Mouse (Mus musculus) Patski (cell line): Measurements from ENCODE around the gene Slc6a1. TPM values are rescaled to one million over a fixed set of nuclear protein-coding genes. Genes with fewer than 3 reads are reported as not detected.

Experiments
- ATAC-seq: fragments of 100-300 bp; one replicate; pipeline ENCODE4 v1.8.0; 2021
- CTCF ChIA-PET: fragments of 350-600 bp; sonication (Branson Sonifier 250); formaldehyde crosslinking; loops from one replicate; lab custom pipeline; 2022; ENCODE audit warnings: inconsistent platforms; lab: Charles Lee
- POLR2A ChIA-PET: fragments of 350-600 bp; sonication (Branson Sonifier 250); formaldehyde crosslinking; loops from one replicate; lab custom pipeline; 2022; ENCODE audit warnings: antibody characterized with exemption, inconsistent platforms; lab: Charles Lee
- DNase-seq: peaks from one replicate; pipeline ENCODE4 v3.0.0-alpha.2; 2011; ENCODE audit warnings: low read depth, low spot score
- H3K27me3 ChIP-seq: fragments of 371-371 bp; one replicate; pipeline ENCODE4 v1.5.1; 2021
- CTCF ChIP-seq: fragments of 100-300 bp; IDR thresholded peaks from one replicate; pipeline ENCODE4 v1.5.1; 2021
- in situ Hi-C: fragments of 300-500 bp; cut with MboI; formaldehyde crosslinking; loops from 3 replicates; pipeline ENCODE4 v1.11.1; 2018; ENCODE audit warnings: low pct_unique_long_range_greater_than_20kb, mixed read lengths
- polyA plus RNA-seq: library from polyadenylated mRNA; unstranded; gene quantifications from one replicate; pipeline ENCODE4 v1.2.3, GENCODE M21; 2021

Gene Slc6a1
- polyA plus RNA-seq, 1 experiment from 2014 or later = not detected

GRCm38 (mm10) chr6:114290184-114290583 lies 7.7 kb downstream of the Slc6a1 start:
- in situ Hi-C loops = no loop called here
- ATAC-seq (no peak), DNase-seq (no peak)
- H3K27me3 ChIP-seq = peaks cover 11% of the 10 kb centered on the region
- TF ChIP-seq CTCF = no peak
- ChIA-PET POLR2A (no interaction called here), CTCF (no interaction called here)

DNA sequence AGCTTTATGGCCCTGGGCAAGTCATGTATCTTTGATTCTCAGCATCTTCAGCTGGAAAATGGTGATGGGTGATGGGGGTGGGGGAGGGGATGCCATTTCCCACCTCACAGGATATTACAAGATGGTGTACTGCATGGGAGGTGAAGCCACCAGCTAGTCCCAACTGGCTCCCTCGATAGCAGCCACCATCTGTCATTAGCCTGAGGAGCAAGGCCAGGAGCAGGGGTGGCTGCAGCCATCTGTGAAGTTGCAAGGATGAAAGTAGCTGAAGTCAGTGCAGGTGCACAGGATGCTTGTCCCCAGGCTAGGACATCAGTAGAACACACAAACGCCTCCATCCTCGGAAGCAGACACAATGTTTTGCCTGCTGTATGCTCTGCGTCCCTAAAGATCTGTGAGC lies 8.5 kb downstream of the Slc6a1 start:
- ATAC-seq (no peak), DNase-seq (no peak)
- in situ Hi-C loops = no loop called here
- POLR2A ChIA-PET = no interaction called here
- CTCF ChIA-PET = no interaction called here
- TF ChIP-seq CTCF = no peak
- H3K27me3 ChIP-seq = peaks cover 11% of the 10 kb centered on the region

GRCm38 (mm10) chr6:114291396-114291795 lies 9.0 kb downstream of the Slc6a1 start:
- ChIA-PET POLR2A (no interaction called here), CTCF (no interaction called here)
- no peak for TF ChIP-seq CTCF
- peaks cover 12% of the 10 kb centered on the region for H3K27me3 ChIP-seq
- in situ Hi-C loops = no loop called here
- ATAC-seq (no peak), DNase-seq (no peak)

- ATAC-seq = no peak
- peaks cover 18% of the 10 kb centered on the region for H3K27me3 ChIP-seq
- ChIA-PET POLR2A (no interaction called here), CTCF (no interaction called here)
- in situ Hi-C loops = no loop called here
- no peak for DNase-seq
- no peak for TF ChIP-seq CTCF
Measured at GRCm38 (mm10) chr6:114293511-114293910, 11.1 kb downstream of the Slc6a1 start.

GRCm38 (mm10) chr6:114295086-114295485 lies 12.7 kb downstream of the Slc6a1 start:
- ATAC-seq = no peak

DNA sequence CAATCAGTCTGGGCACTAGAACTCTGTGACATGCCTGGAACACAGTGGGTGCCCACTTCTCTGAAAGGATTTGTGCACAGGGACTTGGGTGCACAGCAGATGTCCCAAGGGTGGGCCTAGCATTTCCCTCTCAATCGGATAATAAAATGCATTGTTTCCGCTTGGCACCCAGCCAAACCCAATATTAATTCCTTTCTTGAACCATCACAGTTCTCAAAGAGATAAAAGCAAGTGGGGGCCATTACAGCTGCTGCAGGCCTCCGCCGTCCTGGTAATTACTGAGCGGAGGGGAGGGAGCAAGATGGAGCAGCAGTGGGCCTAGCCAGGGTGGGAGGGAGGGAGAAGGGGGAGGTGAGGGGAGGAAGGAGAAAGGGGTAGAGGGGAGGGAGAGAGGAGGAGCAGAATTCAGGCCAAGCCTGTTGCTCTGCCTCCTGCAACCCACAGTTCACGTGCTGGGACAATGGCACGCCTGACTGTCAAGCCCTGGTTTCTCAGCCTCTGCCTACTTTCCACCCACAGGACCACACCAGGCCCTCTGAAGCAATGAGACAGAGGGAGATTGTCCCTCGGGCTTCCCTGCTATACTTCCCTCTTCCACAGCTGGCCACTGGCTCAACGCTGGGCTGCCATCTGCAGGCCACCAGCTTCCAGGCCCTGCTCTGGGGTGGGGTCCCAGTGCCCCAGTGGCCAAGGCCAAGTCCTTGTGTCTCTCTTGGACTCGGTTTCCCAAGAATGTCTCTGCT lies 15.0 kb downstream of the Slc6a1 start:
- H3K27me3 ChIP-seq = peaks cover 7% of the 10 kb centered on the region
- ATAC-seq = no peak
- in situ Hi-C loops = no loop called here

More at GRCm38 (mm10) chr6:114295086-114295485, 12.7 kb downstream of the Slc6a1 start:
- POLR2A ChIA-PET = no interaction called here
- no peak for DNase-seq
- TF ChIP-seq CTCF = no peak
- H3K27me3 ChIP-seq = peaks cover 12% of the 10 kb centered on the region
- in situ Hi-C loops = no loop called here
- CTCF ChIA-PET = no interaction called here

GRCm38 (mm10) chr6:114299699-114300098 lies 17.3 kb downstream of the Slc6a1 start:
- peaks cover 8% of the 10 kb centered on the region for H3K27me3 ChIP-seq
- TF ChIP-seq CTCF = no peak
- CTCF ChIA-PET = no interaction called here
- DNase-seq = no peak
- in situ Hi-C loops = no loop called here
- POLR2A ChIA-PET = no interaction called here
- no peak for ATAC-seq

More for the DNA sequence above, 15.0 kb downstream of the Slc6a1 start:
- CTCF ChIA-PET = no interaction called here
- no peak for TF ChIP-seq CTCF
- POLR2A ChIA-PET = no interaction called here
- DNase-seq = no peak

DNA sequence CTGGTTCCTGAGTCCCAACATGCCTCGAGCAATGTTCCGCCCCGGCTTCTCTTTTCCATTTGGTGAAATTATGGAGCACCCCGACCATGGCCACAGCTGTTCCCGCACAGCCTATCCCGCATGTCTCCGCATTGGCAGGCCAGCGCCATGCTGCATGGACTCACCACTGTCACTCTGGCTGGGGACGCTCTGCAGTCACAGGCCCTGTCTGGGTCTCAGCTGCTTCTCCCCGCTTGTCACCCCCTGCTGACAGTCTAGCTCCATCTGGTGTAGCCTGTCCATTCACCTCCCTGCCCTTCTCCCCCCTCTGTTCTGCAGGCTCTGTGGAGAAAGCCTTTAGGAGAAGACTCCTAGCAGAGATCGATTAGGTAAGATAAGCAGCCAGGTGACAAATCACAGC lies 18.3 kb downstream of the Slc6a1 start:
- TF ChIP-seq CTCF = no peak
- in situ Hi-C loops = no loop called here
- H3K27me3 ChIP-seq = peaks cover 12% of the 10 kb centered on the region
- ChIA-PET POLR2A (no interaction called here), CTCF (no interaction called here)
- DNase-seq = no peak
- no peak for ATAC-seq

DNA sequence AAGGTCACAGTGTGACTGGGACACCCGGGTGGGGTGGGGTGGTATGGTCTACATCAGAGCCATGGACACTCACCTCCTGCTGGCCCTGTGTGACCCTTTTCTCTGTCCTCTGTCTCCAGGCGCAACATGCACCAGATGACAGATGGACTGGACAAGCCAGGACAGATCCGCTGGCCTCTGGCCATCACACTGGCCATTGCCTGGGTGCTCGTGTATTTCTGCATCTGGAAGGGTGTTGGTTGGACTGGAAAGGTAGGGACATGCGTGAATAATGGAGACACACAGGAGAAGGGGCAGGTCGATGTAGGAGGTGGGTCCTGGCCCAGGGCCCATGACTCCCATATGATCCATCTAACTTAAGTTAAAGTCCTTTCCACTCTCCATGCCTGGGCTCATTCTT lies 22.2 kb downstream of the Slc6a1 start:
- no peak for TF ChIP-seq CTCF
- DNase-seq (no peak), ATAC-seq (no peak)
- ChIA-PET CTCF (no interaction called here), POLR2A (no interaction called here)
- in situ Hi-C loops = no loop called here
- H3K27me3 ChIP-seq = peaks cover 12% of the 10 kb centered on the region

DNA sequence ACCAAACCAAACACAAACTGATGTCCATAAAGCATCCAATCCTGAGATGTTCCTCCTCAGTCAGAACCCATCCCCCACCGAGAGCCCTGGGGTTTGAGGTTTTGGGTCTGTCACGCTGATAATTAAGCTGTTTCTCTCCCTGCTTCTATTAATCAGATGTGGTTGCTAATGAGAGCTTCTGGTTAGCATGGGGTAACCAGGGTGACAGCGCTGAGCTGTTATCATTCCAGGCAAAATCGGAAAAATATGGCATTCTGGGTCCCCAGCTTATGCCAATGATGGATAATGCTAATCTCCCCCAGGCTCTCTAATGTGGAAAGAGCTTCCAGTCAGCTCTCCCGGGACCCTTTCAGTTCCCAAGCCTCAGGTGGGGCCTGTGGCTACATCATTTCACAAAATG lies 38.1 kb downstream of the Slc6a1 start:
- ChIA-PET CTCF (interaction anchor here (1.2 kb wide), 1 partner anchor 23 kb away, joined by 4 read pairs; no protein-coding TSS in a partner anchor), POLR2A (no interaction called here)
- peaks cover 10% of the 10 kb centered on the region for H3K27me3 ChIP-seq
- no peak for DNase-seq
- no peak for TF ChIP-seq CTCF
- in situ Hi-C loops = no loop called here
- ATAC-seq = no peak

DNA sequence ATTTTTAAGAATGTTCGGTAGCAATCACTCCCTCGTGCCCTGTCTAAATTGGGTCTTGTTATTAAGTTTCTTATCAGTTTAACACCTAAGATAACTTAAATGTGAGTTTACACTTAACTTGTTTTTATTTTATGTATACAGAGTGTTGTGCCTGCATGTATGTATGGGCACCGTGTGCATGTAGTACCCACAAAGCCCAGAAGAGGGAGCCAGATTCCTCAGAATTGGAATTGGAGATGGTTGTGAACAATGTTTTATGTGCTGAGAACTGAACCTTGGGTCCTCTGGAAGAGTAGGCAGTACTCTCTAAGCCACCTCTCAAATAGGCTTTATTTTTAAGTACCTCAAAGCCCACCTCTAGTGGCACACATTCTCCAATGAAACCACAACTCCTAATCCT lies 38.7 kb downstream of the Slc6a1 start:
- in situ Hi-C loops = no loop called here
- CTCF ChIA-PET = interaction anchor here (1.2 kb wide), 1 partner anchor 23 kb away, joined by 4 read pairs; no protein-coding TSS in a partner anchor
- TF ChIP-seq CTCF = no peak
- POLR2A ChIA-PET = no interaction called here
- peaks cover 7% of the 10 kb centered on the region for H3K27me3 ChIP-seq
- ATAC-seq (no peak), DNase-seq (no peak)
